Mouse (Mus musculus): ENCODE data around the gene Cep63.

Gene Cep63

DNA sequence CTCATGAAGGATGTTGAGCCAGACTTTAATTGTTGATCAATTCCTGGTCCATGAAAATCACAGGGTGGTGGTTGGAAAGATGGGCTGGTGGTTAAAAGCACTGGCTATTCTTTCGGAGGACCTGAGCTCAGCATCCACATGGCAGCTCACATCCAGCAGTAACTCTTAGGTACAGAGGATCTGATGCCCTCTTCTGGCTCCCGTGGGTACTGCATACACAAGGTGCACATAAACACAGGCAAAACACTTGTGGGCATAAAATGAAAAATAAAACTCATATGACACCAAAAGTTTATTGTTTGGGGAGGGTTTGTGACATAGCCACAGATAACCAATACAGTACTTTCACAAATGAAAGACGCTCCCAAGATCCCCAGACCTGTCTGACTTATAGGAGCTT is 67.9 kb downstream of the Cep63 start:
- no peak for DNase-seq (ENCODE audit: low read depth)

DNA sequence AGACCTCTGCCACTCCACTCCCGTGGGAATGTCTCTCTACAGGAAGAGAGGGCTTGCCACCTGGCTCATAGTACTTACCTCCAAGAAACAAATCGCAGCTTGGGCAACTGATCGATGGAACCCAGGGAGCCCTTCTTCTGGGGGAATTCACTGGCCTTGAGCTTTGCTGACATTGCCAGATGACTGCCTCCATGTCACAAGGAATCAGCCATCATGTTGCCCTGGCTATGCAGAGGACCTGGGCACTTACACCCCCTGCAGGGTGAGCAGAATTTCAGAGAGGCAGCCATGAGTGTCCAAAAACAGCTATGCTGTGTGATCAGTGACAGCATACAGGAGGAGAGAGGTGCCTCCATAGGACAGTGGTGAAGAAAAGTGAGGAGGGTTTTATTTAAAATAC is 72.6 kb downstream of the Cep63 start:
- DNase-seq (ENCODE audit: low read depth): no peak

DNA sequence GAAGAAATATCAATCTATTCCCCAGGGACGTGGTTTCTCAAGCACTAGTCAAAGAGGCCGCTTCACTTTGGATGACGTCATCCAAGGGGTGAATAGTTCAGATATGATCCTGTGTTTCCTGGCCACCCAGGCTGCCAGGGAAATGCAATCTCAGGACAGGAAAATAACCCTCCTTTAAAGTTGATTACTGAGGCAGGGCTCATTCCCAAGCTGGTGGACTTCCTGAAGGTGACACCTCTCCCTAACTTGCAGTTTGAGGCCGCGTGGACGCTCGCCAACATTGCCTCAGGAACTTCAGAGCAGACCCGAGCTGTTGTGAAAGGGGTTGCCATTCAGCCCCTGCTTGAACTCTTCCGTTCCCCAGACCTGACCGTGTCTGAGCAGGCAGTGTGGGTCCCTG is 74.6 kb downstream of the Cep63 start:
- no peak for DNase-seq (ENCODE audit: low read depth)

DNA sequence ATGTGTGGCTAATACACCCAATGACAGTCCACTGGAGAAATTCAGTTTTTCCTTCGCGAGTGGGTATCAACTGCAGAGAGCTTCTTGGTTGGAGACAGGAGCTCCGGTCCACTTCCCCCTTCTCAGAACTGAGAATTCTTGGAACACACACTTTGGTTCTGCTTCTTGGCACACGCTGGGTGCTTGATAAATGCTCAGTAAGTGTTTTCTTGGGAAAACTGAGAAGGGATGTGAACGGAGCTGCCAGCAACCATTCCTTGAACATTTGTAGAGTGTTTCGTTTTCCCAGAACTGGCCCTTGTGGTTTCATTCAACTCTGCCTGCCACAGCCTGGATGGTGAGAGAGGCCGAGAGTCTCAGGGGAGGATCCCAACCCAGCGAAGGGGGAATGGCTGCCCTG is 77.1 kb downstream of the Cep63 start:
- no peak for DNase-seq (ENCODE audit: low read depth)

DNA sequence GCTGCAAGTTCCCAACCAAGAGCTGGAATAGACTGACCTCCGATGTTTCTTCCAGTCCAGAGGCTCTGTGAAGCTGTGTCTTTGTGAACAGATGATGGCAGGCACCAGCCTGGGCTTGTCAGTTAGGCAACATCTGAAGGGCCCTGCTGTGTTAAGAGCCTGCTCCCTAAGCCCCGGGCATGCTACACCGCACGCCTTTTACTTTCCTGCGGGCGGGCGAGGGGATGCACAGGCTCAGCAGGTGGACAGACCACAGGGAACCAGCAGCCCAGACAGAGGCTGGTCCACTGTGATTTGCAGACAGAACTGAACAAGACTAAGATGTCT is 79.3 kb downstream of the Cep63 start:
- DNase-seq (ENCODE audit: low read depth): no peak

DNA sequence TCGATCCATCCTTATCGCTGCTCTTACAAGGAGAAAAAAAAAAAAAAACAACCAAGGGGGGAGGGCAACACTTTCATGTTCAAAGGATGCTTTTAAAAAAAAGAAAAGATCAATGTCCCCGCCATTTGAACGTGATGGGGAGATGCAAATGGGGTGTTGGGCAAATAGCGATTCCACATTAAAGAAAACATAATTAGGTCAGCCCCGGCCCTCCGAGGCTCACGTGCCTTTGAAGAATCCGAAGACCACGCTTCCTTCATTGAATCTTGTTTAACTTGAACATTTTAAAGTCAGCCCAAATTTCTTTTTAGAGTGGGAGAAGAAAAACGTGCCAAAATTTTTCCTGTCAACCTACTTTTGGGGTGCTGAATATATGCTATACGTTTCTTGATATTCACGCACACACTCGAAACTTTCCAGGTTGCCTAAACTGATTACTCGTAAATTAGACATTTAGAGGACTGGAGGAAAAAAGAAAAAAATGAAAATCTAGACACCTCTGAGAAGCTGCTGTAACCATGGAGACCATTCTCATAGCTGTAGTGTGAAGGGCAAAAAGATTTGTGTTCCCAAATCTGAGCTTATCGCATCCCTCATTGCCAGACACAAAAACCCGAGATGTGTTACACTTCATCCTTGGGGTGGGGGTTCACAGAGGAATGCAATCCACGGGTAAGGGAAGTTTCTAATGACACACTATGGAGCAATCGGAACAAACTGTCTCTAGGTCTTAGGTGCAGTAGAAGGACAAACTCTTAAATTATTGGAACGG is 79.9 kb downstream of the Cep63 start:
- no peak for DNase-seq (ENCODE audit: low read depth)

DNA sequence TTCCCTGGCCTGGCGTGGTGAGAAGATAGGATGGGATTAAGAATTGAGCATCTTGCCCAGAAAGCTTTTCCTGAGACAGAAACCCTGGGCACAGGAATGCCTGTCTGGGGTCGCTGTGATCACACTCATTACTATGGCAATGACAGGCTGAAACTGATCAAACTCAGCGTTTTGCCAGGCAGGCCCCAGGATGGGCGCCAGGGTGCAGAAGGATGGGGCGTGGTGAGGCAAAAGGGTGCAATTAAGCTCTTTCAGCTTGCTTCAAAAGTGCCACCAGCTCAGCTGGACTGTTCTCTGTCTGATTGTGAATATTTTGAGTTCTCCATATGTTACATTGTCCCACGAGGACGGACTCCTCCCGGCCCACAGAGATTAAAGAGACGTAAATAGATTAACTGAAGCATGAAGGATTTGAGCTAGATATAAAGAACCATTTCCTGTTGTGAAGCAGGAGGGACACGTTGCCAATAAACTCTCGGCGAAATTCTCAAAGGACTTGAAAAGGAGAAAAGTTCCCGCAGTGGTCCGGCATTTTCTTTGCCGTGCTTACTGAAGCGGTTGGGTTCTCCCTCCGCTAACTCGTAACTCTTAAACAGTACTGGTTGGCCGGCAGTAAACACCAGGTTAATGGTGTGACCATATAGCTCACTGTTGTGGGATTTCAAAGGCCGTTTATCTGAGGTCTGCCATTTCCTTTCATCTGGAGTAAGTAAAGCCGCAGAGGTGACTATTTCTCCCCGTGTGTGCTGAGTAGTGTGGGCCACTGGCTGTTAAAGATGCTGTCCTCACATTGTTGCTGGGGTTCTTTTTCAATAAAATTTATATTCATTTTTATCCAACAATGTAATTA is 80.7 kb downstream of the Cep63 start:
- DNase-seq (ENCODE audit: low read depth): peak; percentile 30

DNA sequence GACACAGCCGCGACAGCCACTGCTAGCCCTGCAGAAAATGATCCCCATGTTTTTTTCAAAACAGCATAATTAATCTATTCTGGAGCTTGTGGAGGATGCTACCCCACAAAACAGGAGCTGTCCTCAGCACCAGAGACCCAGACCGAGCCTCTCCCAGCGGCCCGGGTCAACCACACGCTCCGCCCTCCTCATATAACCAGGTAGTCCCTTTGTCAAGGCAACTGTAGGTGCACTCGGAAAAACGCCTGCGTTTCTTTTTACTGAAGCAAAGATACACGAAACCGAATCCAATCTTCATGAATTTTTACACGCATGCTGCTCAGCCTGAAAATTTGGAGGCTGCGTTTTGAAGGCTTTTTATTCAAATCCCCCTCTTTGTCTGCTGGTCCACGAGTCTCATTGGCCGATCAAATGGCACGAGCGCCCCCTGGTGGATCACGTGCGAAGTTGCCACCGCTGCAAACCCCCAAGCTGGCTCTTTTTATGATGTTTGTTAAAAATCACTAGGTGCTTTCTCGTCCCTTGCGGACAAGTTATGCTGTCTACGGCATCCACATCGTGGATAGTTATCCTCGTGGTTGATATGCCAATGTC is 81.5 kb downstream of the Cep63 start:
- peak; percentile 90 for DNase-seq (ENCODE audit: low read depth)

DNA sequence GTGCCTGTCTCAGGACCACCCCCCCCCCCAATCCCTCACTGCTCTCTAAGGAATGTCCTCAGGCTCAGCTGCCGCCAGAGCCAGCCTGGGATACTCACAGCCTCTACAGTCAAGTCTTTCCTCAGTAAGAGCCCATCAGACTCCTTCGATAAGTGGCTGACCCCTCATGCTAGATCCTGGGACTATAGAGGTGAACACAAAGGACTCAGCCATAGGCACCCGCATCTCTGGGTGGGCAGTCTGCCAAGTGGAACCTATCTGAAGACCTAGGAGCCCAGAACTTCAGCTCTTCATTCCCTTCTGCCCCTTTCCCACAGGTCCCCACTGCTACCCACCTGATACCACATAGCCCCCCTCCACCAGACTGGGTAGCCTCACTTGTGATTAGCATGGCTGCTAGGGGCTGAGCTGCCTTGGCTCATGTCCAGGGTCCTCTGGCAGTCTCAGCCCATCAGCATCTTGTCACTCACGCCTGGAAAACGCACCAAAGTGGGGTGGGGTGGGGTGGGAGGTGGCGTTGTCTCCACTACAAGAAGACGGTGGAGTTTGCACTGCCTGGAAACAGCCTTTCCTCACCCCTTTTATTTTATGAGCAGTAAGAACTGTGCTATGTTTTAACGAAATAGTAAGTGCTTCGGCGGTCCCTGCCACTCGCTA is 82.1 kb downstream of the Cep63 start:
- peak; percentile 27 for DNase-seq (ENCODE audit: low read depth)

DNA sequence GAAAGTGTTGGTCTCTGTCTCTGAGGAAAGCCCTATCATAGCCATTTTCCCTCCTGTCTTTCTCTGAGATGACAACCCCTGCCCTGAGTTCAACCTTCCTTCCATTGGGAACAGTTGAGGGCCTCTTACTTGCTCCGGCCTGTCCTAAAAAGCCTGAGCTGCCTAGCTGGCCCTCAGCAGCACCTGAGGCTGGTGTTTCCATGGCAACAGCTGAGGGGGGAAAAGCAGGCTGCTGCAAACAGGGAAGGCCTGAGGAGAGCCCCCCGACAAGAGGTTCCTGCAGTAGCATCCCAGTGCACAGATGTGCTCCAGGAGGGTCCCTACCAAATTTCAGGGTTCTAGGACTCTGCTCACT is 82.6 kb downstream of the Cep63 start:
- no peak for DNase-seq (ENCODE audit: low read depth)

DNA sequence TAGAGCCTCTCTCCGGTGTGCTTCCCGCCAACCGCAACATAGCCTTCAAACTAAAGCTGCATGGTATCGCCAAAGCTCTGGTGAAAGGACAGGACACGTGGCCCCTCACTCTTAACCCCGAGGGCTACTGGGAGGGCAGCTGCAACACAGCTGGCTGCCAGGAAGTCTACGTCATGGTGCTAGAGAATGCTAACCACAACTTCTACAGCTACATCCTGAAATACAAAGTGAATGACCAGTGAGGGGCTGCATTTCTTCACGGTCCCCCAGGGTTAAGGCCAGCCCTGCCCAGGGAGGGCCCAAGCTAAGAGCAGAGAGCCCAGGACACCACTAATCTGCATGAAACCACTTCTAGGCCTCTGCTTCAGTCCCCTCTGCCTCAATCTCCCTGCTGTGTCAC is 83.8 kb downstream of the Cep63 start:
- peak; percentile 51 for DNase-seq (ENCODE audit: low read depth)

DNA sequence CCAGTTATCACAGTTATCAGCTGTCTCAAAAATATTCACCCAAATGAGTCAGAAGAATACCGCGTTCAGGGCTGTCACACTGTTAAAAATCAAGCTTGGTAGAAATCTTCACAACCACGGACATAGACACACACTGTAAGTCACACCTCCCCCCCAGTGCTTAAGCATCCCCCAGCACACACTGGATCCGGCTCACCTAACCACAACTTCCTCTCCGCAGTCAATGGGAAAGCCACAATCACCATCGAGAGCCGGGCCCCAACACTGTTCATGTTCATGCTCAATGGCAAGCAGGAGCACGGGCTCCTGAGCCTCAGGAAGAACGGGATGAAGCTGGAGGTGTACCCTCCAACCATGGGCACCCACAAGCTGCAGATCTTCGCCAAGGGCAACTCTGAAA is 84.7 kb downstream of the Cep63 start:
- DNase-seq (ENCODE audit: low read depth): peak; percentile 82

DNA sequence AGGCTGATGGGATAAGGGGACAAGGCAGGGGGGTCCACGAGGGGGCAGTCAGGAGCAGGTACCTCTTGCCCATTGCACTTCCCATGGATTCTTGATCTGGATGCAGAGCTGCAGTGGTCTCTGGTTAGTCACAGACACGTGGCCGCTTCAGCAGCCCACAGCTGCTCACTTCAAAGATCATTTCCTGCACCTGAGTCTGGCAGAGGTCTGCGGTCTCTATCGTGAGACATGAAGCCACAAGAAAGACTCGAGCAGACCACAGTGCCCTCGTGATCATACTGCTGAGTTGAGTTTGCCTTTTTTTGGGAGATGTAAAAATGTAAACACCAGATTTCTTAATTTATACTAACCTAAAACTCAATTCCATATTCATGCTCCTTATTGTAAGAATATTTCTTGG is 86.6 kb downstream of the Cep63 start:
- peak; percentile 92 for DNase-seq (ENCODE audit: low read depth)

DNA sequence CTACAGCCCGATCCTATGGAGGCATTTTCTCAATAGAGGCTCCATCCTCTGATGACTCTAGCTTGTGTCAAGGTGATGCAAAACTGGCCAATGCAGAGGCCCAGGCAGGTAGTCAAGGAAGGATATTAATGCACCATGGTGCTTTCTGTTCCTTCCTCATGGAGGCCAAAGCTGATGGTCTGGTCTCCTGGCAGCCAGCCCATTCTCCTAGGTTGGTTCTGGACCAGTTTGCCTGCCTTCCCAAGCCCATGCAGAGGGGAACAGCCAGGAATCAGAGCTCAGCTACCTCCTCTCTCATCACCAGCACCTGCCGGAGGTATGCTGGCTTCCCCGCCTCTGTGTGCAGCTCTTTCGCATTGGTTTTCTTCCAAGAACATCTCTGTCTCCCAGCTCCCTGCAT is 89.4 kb downstream of the Cep63 start:
- DNase-seq (ENCODE audit: low read depth): no peak

Measured in induced T-regulatory cell, adult 2 months (primary cell).